Mouse (Mus musculus) myocyte (in vitro differentiated cells): Measurements from ENCODE around the gene Wars. TPM values are rescaled to one million over a fixed set of nuclear protein-coding genes. Genes with fewer than 3 reads are reported as not detected.

Experiments used
- H3K27me3 ChIP-seq: one replicate; pipeline ENCODE4 v1.6.1; 2011; ENCODE audit not compliant: control insufficient read depth, insufficient read depth, insufficient read length
- H3K36me3 ChIP-seq: one replicate; pipeline ENCODE4 v1.6.1; 2011; ENCODE audit not compliant: control insufficient read depth, insufficient read depth
- H3K4me2 ChIP-seq: one replicate; pipeline ENCODE4 v1.6.1; 2011; ENCODE audit warnings: low read depth, control low read depth
- H3K4me3 ChIP-seq: one replicate; pipeline ENCODE4 v1.5.1; 2011; ENCODE audit warnings: mild to moderate bottlenecking, control low read depth, moderate library complexity
- H3K79me2 ChIP-seq: one replicate; pipeline ENCODE4 v1.6.1; 2011; ENCODE audit not compliant: control insufficient read depth, insufficient read depth
- H3ac ChIP-seq: one replicate; pipeline ENCODE4 v1.6.1; 2011; ENCODE audit not compliant: control insufficient read depth, insufficient read length
- CEBPB ChIP-seq: IDR thresholded peaks from 2 replicates; pipeline ENCODE4 v1.6.1; 2011; ENCODE audit warnings: mild to moderate bottlenecking, moderate library complexity; ENCODE audit not compliant: poor library complexity, insufficient read depth, severe bottlenecking
- E2F4 ChIP-seq: IDR thresholded peaks from one replicate; pipeline ENCODE4 v1.6.1; 2011; ENCODE audit warnings: mild to moderate bottlenecking, control low read depth, moderate library complexity; ENCODE audit not compliant: insufficient read depth
- MAX ChIP-seq: IDR thresholded peaks from one replicate; pipeline ENCODE4 v1.6.1; 2011; ENCODE audit warnings: low read depth, mild to moderate bottlenecking, control low read depth
- MYOD1 ChIP-seq, 3 experiments: IDR thresholded peaks; one replicate each; pipeline ENCODE4 v1.6.1; 2011; ENCODE audit warnings: control low read depth in 2 of 3, low read depth in 2 of 3, mild to moderate bottlenecking in 2 of 3, moderate library complexity in 1 of 3; ENCODE audit not compliant: insufficient read length in 2 of 3, control insufficient read depth in 1 of 3
- MYOG ChIP-seq, 3 experiments: IDR thresholded peaks; one replicate each; pipeline ENCODE4 v1.6.1; 2011; ENCODE audit warnings: control low read depth in 2 of 3, low read depth in 2 of 3, mild to moderate bottlenecking in 2 of 3; ENCODE audit not compliant: insufficient read length in 2 of 3, control insufficient read depth in 1 of 3, insufficient read depth in 1 of 3
- POLR2A ChIP-seq: IDR thresholded peaks from one replicate; pipeline ENCODE4 v1.6.1; 2011; ENCODE audit warnings: low read depth, mild to moderate bottlenecking, control low read depth, moderate library complexity; ENCODE audit not compliant: insufficient read length
- POLR2AphosphoS2 ChIP-seq: IDR thresholded peaks from one replicate; pipeline ENCODE4 v1.6.1; 2011; ENCODE audit warnings: low read depth, control low read depth; ENCODE audit not compliant: insufficient read length
- REST ChIP-seq: IDR thresholded peaks from one replicate; pipeline ENCODE4 v1.6.1; 2011; ENCODE audit warnings: mild to moderate bottlenecking, control low read depth, moderate library complexity; ENCODE audit not compliant: insufficient read depth, insufficient read length
- SRF ChIP-seq: IDR thresholded peaks from one replicate; pipeline ENCODE4 v1.6.1; 2011; ENCODE audit warnings: low read depth; ENCODE audit not compliant: control insufficient read depth, insufficient read length
- TCF12 ChIP-seq: IDR thresholded peaks from one replicate; pipeline ENCODE4 v1.6.1; 2011; ENCODE audit warnings: mild to moderate bottlenecking, control low read depth; ENCODE audit not compliant: poor library complexity, insufficient read depth, severe bottlenecking
- TCF3 ChIP-seq: IDR thresholded peaks from one replicate; pipeline ENCODE4 v1.6.1; 2011; ENCODE audit warnings: low read depth, control low read depth; ENCODE audit not compliant: insufficient read length
- USF1 ChIP-seq: IDR thresholded peaks from one replicate; pipeline ENCODE4 v1.6.1; 2011; ENCODE audit warnings: low read depth, mild to moderate bottlenecking, control low read depth, moderate library complexity
- polyA plus RNA-seq: library from polyadenylated mRNA; unstranded; fragments of >200 nt; fragmentation: generic; extraction: Trizol; gene quantifications from one replicate; pipeline ENCODE4 v1.2.1, GENCODE M21; 2012; ENCODE audit warnings: missing spikeins

Wars gene
- polyA plus RNA-seq, 1 experiment, result 180 TPM

DNA sequence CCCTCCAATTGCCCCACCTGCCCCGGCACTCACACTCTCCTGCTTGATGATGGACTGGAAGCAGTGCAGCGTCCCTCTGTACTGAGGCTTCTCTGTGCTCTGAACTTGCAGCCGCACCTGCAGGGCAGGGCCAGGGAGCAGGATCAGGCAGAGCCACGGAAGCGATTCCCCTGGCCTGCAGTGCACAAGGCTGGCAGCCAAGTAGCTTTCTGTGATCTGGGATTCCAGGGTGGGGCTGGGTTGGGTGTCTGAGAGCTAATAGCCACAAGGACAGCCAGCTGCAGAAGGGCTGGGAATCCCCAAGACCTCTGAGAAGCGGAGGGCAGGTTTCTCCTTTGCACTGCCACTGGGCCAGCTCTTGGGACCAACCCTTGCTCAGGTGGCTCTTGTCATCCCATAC is 66.3 kb downstream of the Wars start:
- TF ChIP-seq MYOG (IDR thresholded peaks at IDR 0.05; ENCODE audit: control insufficient read depth in 1 of 3, insufficient read depth in 1 of 3, insufficient read length in 2 of 3, low read depth in 2 of 3) (no peak), MAX (no peak), CEBPB (no peak), POLR2AphosphoS2 (no peak)
- no peak overlapping the region for H3K4me3 ChIP-seq
- H3K79me2 ChIP-seq, result no peaks in the 10 kb centered on the region
- H3K27me3 ChIP-seq, result no peaks in the 10 kb centered on the region
- no peak overlapping the region for H3ac ChIP-seq
- no peaks in the 10 kb centered on the region for H3K36me3 ChIP-seq
- no peak overlapping the region for H3K4me2 ChIP-seq

DNA sequence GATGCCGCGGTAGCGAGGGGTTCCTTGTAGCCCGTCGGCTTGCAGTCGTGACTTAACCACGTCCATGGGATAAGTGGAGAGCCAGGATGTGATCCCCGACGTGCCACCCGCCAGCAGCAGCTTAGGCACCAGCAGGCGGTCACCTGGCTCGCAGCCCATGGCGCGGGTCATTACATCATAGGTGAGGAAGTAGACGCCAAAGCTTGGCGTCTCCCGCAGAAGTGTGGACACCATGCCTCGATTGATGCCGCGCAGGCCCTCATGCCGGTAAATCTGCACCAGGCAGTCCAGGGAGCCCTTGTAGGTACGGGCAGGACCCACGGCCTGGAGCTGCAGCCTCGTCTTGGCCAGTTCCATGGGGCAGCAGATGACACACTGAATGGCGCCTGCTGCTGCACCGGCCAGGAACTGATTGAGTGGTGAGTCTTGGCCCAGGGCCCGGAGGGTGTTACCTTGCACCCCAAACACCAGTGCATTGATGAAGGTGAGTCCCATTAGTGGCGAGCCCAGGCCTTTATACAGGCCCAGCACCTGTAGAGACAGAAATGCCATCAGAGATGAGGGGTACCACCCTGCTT is 66.9 kb downstream of the Wars start:
- Histone ChIP-seq H3K36me3 (no peaks in the 10 kb centered on the region), H3K27me3 (no peaks in the 10 kb centered on the region), H3K4me2 (no peak overlapping the region), H3ac (no peak overlapping the region), H3K4me3 (no peak overlapping the region), H3K79me2 (no peaks in the 10 kb centered on the region)
- TF ChIP-seq MYOG (IDR thresholded peaks at IDR 0.05; ENCODE audit: control insufficient read depth in 1 of 3, insufficient read depth in 1 of 3, insufficient read length in 2 of 3, low read depth in 2 of 3) (peak in 1 of 3 experiments; percentile 1), SRF (no peak), MAX (no peak)

DNA sequence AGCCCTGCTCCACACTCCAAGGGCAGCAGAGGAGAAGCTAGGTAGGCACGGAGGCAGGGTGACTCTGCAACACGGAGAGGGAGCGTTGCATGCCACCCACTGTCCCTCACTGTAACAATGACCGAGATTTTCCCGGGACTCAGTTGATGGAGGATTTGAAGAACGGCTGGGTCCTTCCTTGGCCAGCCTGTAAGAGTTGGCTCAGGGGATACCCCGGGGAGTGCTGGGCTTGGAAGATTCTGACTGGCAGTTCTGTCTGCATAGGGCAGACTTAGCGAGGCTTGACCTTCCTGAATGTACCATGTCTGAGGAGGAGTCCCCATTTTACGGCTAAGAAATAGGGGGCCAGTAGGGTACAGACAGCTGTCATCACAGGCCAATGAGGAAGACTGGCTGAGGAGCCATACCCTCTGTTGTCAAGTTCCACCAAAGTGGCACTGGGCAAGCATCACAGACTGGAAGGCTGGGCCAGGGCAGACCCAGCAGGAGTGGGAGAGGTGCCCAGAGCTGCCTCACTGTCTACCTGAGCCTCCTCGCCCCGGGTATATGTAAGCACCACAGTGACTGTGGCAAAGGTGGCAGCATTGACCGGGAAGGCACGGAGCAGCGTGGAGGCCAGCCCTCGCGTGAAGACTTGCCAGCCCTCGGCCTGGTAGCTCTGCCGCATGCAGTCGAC is 67.6 kb downstream of the Wars start:
- no peak overlapping the region for H3K4me3 ChIP-seq
- H3K4me2 ChIP-seq, result no peak overlapping the region
- peak; percentile 22 for TF ChIP-seq POLR2AphosphoS2
- no peak for TF ChIP-seq TCF3
- no peak overlapping the region for H3ac ChIP-seq
- H3K27me3 ChIP-seq, result no peaks in the 10 kb centered on the region
- H3K79me2 ChIP-seq, result no peaks in the 10 kb centered on the region
- no peaks in the 10 kb centered on the region for H3K36me3 ChIP-seq

DNA sequence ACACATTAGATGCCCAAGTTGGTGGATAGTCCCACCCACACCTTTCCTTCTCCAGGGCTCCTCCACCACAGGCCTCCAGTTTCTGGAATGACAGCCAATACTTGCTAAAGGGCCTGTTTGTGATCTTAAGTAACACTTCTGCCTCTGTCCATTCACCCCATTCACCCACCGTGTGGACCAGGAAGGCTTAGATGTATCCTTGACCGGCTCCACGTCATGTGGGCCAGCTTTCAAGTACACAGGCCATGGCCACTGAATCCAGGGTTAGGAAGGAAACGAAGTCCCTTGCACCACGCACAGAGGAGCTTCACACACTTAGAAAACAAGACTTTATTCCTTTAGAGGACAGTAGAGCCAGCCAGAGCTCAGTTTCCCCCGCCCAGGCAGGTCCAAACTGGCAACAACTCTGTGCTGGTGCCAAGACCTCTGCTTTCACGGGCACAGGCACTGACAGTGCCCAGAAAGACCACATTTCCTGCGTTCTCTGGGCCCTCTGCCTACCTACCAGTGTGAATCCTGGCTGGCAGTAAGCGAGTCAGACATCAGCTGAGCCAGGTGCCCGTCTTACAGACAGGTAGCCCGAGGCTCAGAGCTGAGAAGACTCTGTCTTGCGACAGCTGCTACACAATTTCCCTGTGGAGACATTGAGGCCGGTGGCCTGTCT is 68.3 kb downstream of the Wars start:
- Histone ChIP-seq H3ac (no peak overlapping the region), H3K36me3 (no peaks in the 10 kb centered on the region), H3K4me3 (no peak overlapping the region), H3K79me2 (no peaks in the 10 kb centered on the region), H3K4me2 (no peak overlapping the region), H3K27me3 (no peaks in the 10 kb centered on the region)
- TF ChIP-seq TCF3, result no peak
- no peak for TF ChIP-seq SRF
- no peak for TF ChIP-seq POLR2AphosphoS2
- no peak for TF ChIP-seq MYOD1 (IDR thresholded peaks at IDR 0.05; ENCODE audit: control insufficient read depth in 1 of 3, insufficient read length in 2 of 3, low read depth in 2 of 3)
- TF ChIP-seq TCF12, result no peak
- TF ChIP-seq REST, result no peak

DNA sequence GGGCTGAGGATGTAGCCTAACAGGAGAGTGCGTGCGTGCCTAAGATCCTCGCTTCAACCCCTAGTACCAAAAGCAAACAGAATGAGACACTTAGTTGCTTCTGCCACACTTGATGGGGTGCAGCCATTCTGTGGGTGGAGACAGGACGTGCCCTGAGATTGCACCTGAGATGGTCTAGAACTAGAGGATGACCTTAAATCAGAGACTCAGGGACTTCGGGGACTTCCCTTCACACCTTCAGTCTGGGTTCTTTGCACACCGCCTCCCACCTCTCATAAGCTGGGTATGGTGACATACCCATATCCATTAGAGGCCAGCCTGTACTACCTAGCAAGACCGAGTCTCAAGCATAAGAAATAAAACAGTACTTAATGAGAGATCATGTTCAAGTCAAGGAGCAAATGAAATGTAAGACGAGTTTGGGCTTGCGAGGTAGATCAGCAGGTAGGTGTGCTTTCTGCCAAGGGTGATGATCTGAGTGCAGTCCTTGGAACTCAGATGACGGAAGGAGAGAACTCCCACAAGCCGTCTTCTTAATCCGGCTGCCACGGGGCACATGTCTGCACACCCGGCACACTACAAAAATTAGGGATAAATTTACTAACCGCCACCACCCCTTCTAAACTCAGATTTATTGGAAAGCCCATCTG is 69.6 kb downstream of the Wars start:
- Histone ChIP-seq H3K27me3 (no peaks in the 10 kb centered on the region), H3K36me3 (no peaks in the 10 kb centered on the region)
- no peak for TF ChIP-seq TCF3
- no peak for TF ChIP-seq MAX
- no peak for TF ChIP-seq MYOG (IDR thresholded peaks at IDR 0.05; ENCODE audit: control insufficient read depth in 1 of 3, insufficient read depth in 1 of 3, insufficient read length in 2 of 3, low read depth in 2 of 3)
- TF ChIP-seq SRF, result no peak
- no peak for TF ChIP-seq TCF12
- TF ChIP-seq CEBPB, result no peak
- no peak for TF ChIP-seq REST
- TF ChIP-seq USF1, result no peak
- TF ChIP-seq E2F4, result no peak
- no peak for TF ChIP-seq MYOD1 (IDR thresholded peaks at IDR 0.05; ENCODE audit: control insufficient read depth in 1 of 3, insufficient read length in 2 of 3, low read depth in 2 of 3)
- TF ChIP-seq POLR2A, result no peak
- TF ChIP-seq POLR2AphosphoS2, result no peak

More for the DNA sequence above, 69.6 kb downstream of the Wars start:
- H3K4me2 ChIP-seq, result no peak overlapping the region
- H3K79me2 ChIP-seq, result no peaks in the 10 kb centered on the region
- no peak overlapping the region for H3ac ChIP-seq
- no peak overlapping the region for H3K4me3 ChIP-seq
